Mouse (Mus musculus): ENCODE data around the gene Rhox4g.
"Not testable (repeated sequence)": the region's sequence is repeated elsewhere in the genome, so short reads cannot be mapped to it uniquely, and the experiment has no call there.

DNA sequence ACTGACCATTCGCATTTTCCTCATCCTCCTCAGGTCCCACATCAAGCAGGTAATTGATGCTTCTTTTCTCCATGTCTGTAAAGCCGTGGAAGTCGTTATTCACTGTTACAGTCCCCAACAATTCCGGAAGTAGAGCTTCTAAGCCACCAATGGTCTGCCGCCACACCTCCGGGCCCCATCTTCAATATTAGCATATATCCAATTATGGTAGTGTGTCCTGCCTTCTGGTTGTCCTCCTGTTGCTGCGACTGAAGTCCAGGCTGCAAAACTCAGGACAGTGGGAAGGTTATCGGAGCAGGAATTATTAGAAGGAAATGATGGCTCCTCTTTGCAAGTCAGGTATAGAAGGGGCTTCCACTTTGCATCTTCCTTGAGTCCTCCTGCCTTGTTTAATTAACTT, 22.1 kb upstream of the Rhox4g start, which contains the start of gene Rhox2h:
- not testable (repeated sequence) for TF ChIP-seq POLR2A (IDR thresholded peaks at IDR 0.05; ENCODE audit: low read depth, low read length); CTCF (IDR thresholded peaks at IDR 0.05; ENCODE audit: extremely low read depth, insufficient read length, insufficient replicate concordance, low read depth, low read length)
